Mouse (Mus musculus) intestine, embryonic 14.5 days (tissue): ENCODE results near the gene Rbms1. TPM values are rescaled to one million over a fixed set of nuclear protein-coding genes. Genes with fewer than 3 reads are reported as not detected.
A peak's percentile ranks its signal among the peaks of the same experiment; 100 is the strongest.

Source experiments
- ATAC-seq: fragments of 200-750 bp; cut with Nextera tagmentation; replicated peaks from 2 replicates; pipeline ENCODE4 v1.8.0; 2017; ENCODE audit warnings: low read depth, moderate number of reproducible peaks, moderate TSS enrichment, moderate library complexity; ENCODE audit not compliant: low FRiP score, low TSS enrichment
- DNase-seq: peaks from one replicate; pipeline ENCODE4 v3.0.0-alpha.2; 2018; ENCODE audit warnings: low spot score
- H3K27ac ChIP-seq: fragments of 300-500 bp; sonication (generic); 2 replicates; pipeline ENCODE4 v1.5.1; 2014; ENCODE audit warnings: low read depth, mild to moderate bottlenecking, control low read depth
- H3K27me3 ChIP-seq: fragments of 300-500 bp; sonication (generic); replicated peaks from 2 replicates; pipeline ENCODE4 v1.6.1; 2014; ENCODE audit warnings: low read length, control low read depth; ENCODE audit not compliant: control insufficient read depth, insufficient read depth
- H3K36me3 ChIP-seq: fragments of 300-500 bp; sonication (generic); 2 replicates; pipeline ENCODE4 v1.6.1; 2014; ENCODE audit warnings: low read length, control low read depth; ENCODE audit not compliant: control insufficient read depth, insufficient read depth
- H3K4me1 ChIP-seq: fragments of 300-500 bp; sonication (generic); replicated peaks from 2 replicates; pipeline ENCODE4 v1.6.1; 2014; ENCODE audit warnings: low read length, control low read depth, mixed read lengths; ENCODE audit not compliant: control insufficient read depth, insufficient read depth
- H3K4me2 ChIP-seq: fragments of 300-500 bp; sonication (generic); 2 replicates; pipeline ENCODE4 v1.6.1; 2014; ENCODE audit warnings: low read length
- H3K4me3 ChIP-seq: fragments of 300-500 bp; sonication (generic); 2 replicates; pipeline ENCODE4 v1.5.1; 2014; ENCODE audit warnings: low read depth, low read length, control low read depth, mixed read lengths
- H3K9ac ChIP-seq: fragments of 300-500 bp; sonication (generic); 2 replicates; pipeline ENCODE4 v1.6.1; 2014; ENCODE audit warnings: mild to moderate bottlenecking, low read length
- H3K9me3 ChIP-seq: fragments of 300-500 bp; sonication (generic); 2 replicates; pipeline ENCODE4 v1.6.1; 2016; ENCODE audit warnings: low read length, control low read depth; ENCODE audit not compliant: control insufficient read depth
- WGBS: fragments of 180-500 bp; shearing (Covaris S2); extraction: QIAGEN DNeasy Blood & Tissue Kit; methylation state at CpG from one replicate; pipeline ENCODE4 v1.1.7; 2014; 5-methylcytosine and 5-hydroxymethylcytosine counted together
- polyA plus RNA-seq: library from polyadenylated mRNA; unstranded; fragments of >200 nt; fragmentation: Nextera tagmentation; extraction: Ambion mirVana; gene quantifications from 2 replicates; pipeline ENCODE4 v1.2.1, GENCODE M21; 2014

The Rbms1 gene
- polyA plus RNA-seq, 1 experiment from 2014 or later = 101 TPM

- Histone ChIP-seq H3K9ac (no peak overlapping the region), H3K4me1 (no peaks in the 10 kb centered on the region), H3K4me3 (no peak overlapping the region), H3K9me3 (no peaks in the 10 kb centered on the region), H3K36me3 (peaks cover 43% of the 10 kb centered on the region), H3K27me3 (no peaks in the 10 kb centered on the region), H3K4me2 (no peak overlapping the region), H3K27ac (no peak overlapping the region)
- peak; percentile 48 for DNase-seq
- WGBS = 91% methylated on average over 3 of the region's 3 CpGs
- ATAC-seq = no peak
Observed at GRCm38 (mm10) chr2:60750591-60750990, 212.4 kb downstream of the Rbms1 start.

DNA sequence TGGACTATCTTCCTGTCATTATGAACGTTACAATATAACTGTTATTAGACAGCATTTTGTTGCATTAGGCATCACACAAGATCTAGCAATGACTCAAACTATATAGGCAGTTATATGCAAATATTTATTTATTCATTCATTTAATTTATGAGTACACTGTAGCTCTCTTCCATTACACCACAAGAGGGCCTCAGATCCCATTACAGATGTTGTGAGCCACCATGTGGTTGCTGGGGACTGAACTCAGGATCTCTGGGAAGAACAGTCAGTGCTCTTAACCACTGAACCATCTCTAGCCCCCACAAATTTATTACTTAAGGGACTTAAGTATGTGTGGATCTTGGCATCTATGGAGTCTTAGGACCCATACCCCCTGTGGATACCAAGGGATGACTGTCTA is 214.4 kb downstream of the Rbms1 start:
- no peak overlapping the region for H3K27ac ChIP-seq
- H3K4me3 ChIP-seq = no peak overlapping the region
- H3K36me3 ChIP-seq = peaks cover 25% of the 10 kb centered on the region; the same call in 1 of the 2 replicates
- H3K4me2 ChIP-seq = no peak overlapping the region
- DNase-seq = peak; percentile 21
- WGBS = 84% methylated on average over 1 of the region's 1 CpGs
- H3K9ac ChIP-seq = no peak overlapping the region
- no peak for ATAC-seq
- H3K9me3 ChIP-seq = no peaks in the 10 kb centered on the region
- no peaks in the 10 kb centered on the region for H3K27me3 ChIP-seq
- no peaks in the 10 kb centered on the region for H3K4me1 ChIP-seq

- no peak overlapping the region for H3K4me3 ChIP-seq
- ATAC-seq (0 out of 2 replicates have a peak, but pooled peaks have one; percentile 20), DNase-seq (peak; percentile 54)
- no peaks in the 10 kb centered on the region for H3K9me3 ChIP-seq
- H3K27ac ChIP-seq = no peak overlapping the region
- 39% methylated on average over 3 of the region's 3 CpGs for WGBS
- peaks cover 16% of the 10 kb centered on the region; the same call in 1 of the 2 replicates for H3K36me3 ChIP-seq
- H3K9ac ChIP-seq = no peak overlapping the region
- no peaks in the 10 kb centered on the region for H3K4me1 ChIP-seq
- no peaks in the 10 kb centered on the region for H3K27me3 ChIP-seq
- H3K4me2 ChIP-seq = no peak overlapping the region
Observed at GRCm38 (mm10) chr2:60747590-60747989, 215.4 kb downstream of the Rbms1 start.

DNA sequence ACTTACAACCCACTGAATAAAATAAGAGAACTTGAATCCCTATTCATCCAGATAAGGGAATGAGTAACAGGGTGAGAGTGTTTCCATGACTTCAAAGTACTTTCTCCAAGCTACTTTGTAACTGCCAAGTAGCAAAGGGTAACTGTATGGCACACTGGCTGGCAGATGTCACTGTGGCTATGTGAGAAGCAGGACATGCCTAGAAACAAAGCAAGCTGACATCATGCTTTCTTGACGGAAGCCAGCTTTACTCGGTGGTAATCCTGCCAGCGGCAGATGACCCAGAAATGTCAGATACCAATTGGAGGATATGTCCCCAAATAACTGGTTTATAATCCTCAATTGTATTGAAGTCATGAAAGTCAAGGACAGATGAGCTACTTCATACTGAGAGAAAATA is 218.3 kb downstream of the Rbms1 start:
- ATAC-seq (no peak), DNase-seq (peak; percentile 32)
- Histone ChIP-seq H3K9ac (no peak overlapping the region), H3K36me3 (peaks cover 7% of the 10 kb centered on the region; the same call in 1 of the 2 replicates), H3K27me3 (no peaks in the 10 kb centered on the region), H3K4me1 (no peaks in the 10 kb centered on the region), H3K9me3 (no peaks in the 10 kb centered on the region), H3K4me3 (no peak overlapping the region), H3K27ac (no peak overlapping the region), H3K4me2 (no peak overlapping the region)
- 66% methylated on average over 3 of the region's 3 CpGs for WGBS

DNA sequence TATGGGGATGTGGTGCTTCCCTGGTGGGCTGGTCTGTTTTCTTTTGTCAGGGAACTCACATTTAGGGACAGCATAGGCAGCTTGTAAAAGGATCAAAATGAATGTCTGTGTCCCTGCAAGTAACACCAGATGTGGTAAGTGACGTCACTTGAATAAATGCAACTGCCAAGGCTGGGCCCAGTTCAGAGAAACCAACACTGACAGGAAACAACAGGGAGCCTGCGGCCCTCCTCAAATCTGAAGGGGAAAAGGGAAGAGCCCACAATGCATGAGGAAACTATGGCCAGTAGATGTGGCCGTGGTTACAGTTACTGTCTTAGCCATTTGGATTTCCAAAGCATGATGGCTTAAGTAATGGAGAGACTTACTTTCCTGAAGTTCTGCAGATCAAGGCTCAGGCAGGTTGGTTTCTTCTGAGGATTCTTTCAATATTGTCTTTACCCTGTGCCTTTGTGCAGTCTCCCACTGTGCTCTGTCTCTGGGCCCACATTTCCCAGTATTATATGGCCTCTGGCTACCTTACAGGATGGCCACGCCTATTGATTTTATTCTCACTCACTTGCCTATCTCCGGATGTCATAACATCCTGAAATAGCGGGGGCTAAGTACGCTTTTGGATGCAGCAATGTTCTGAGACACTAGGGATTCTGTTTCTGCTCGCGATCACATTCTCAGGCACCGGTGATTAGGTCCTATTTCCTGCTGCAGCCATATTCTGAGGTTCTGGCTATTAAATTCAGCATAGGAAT is 223.4 kb downstream of the Rbms1 start:
- no peaks in the 10 kb centered on the region for H3K9me3 ChIP-seq
- H3K4me1 ChIP-seq = no peaks in the 10 kb centered on the region
- H3K9ac ChIP-seq = no peak overlapping the region
- DNase-seq = peak; percentile 33
- no peak for ATAC-seq
- WGBS = 75% methylated on average over 10 of the region's 10 CpGs
- no peak overlapping the region for H3K4me3 ChIP-seq
- H3K27ac ChIP-seq = no peak overlapping the region
- H3K4me2 ChIP-seq = no peak overlapping the region
- no peaks in the 10 kb centered on the region for H3K36me3 ChIP-seq
- H3K27me3 ChIP-seq = no peaks in the 10 kb centered on the region

DNA sequence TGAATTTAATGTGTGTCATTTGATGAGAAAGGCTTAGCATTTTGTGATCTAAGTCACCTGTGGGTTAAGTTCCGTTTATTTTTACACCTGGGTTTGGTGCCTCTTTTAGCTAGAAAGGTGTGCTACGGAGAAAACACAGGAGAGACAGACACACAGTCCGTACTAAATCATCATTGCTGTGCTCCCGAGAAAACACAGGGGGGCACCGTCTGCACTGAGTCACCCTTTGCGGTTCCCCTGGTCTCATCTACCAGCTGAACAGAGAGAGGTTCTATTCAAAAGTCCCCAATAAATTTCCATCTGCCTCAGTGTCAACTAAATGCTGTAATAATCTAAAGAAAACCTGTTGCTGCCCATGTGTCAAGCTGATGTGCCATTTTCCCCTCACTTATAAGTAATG is 232.1 kb downstream of the Rbms1 start:
- H3K27ac ChIP-seq = no peak overlapping the region
- WGBS = 49% methylated on average over 6 of the region's 6 CpGs
- peak; percentile 20 for DNase-seq
- no peak overlapping the region for H3K4me3 ChIP-seq
- no peak overlapping the region for H3K9ac ChIP-seq
- H3K9me3 ChIP-seq = no peaks in the 10 kb centered on the region
- no peak for ATAC-seq
- peaks cover 11% of the 10 kb centered on the region for H3K4me1 ChIP-seq
- no peaks in the 10 kb centered on the region for H3K36me3 ChIP-seq
- H3K4me2 ChIP-seq = no peak overlapping the region
- no peaks in the 10 kb centered on the region for H3K27me3 ChIP-seq

- no peak overlapping the region for H3K27ac ChIP-seq
Observed at GRCm38 (mm10) chr2:60730024-60730423, 233.0 kb downstream of the Rbms1 start.

DNA sequence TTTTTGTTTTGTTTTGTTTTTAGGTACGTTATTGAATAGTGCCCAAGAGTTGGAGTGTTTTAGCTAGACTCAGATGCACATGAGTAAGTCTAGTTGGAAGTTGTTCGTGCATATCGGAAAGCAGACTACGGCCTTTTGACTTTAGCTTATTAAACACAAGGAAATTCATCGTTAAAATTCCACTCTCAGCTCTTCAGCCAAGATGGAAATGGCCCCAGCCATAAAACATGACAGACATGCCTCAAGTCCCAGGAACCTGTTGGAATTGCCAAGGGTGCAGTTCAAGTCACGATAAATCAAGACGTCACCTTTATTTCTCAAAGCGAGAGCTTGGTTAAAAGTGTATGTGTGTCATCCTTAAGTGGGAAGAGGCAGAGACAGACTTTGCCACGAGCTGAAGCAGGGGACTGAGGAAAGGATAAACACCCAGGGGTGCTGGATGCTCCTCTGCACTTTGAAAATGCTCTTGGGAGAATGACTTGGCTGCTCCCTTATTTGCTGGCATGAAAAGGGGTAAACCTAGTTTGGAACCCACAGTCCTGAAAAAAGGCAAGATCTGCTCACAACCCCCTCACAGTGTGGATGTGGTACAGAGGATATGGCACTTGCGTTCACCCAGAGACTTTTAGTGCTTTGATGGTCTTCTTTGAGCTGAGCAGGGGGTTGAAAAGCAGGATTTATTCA is 233.9 kb downstream of the Rbms1 start:
- DNase-seq (peak; percentile 51), ATAC-seq (no peak)
- H3K9ac ChIP-seq = no peak overlapping the region
- no peaks in the 10 kb centered on the region for H3K36me3 ChIP-seq
- H3K4me2 ChIP-seq = no peak overlapping the region
- H3K9me3 ChIP-seq = no peaks in the 10 kb centered on the region
- H3K4me3 ChIP-seq = no peak overlapping the region
- H3K27me3 ChIP-seq = no peaks in the 10 kb centered on the region
- no peak overlapping the region for H3K27ac ChIP-seq
- 42% methylated on average over 10 of the region's 10 CpGs for WGBS
- peaks cover 11% of the 10 kb centered on the region for H3K4me1 ChIP-seq

More at GRCm38 (mm10) chr2:60730024-60730423, 233.0 kb downstream of the Rbms1 start:
- Histone ChIP-seq H3K4me3 (no peak overlapping the region), H3K36me3 (no peaks in the 10 kb centered on the region), H3K27me3 (no peaks in the 10 kb centered on the region), H3K4me2 (no peak overlapping the region; the same call in 1 of the 2 replicates), H3K9ac (no peak overlapping the region), H3K9me3 (no peaks in the 10 kb centered on the region), H3K4me1 (peaks cover 11% of the 10 kb centered on the region)
- WGBS = 20% methylated on average over 3 of the region's 3 CpGs
- ATAC-seq (no peak; the same call in 1 of the 2 replicates), DNase-seq (peak; percentile 55)
